Mouse (Mus musculus) retina, adult 2 months (tissue): Measurements from ENCODE around the gene Gm5751.
"Not testable (repeated sequence)": the region's sequence is repeated elsewhere in the genome, so short reads cannot be mapped to it uniquely, and the experiment has no call there.

ENCODE experiments used
- DNase-seq: peaks from one replicate; pipeline ENCODE4 v3.0.0-alpha.2; 2012; ENCODE audit warnings: low read depth, low spot score

The Gm5751 gene

DNA sequence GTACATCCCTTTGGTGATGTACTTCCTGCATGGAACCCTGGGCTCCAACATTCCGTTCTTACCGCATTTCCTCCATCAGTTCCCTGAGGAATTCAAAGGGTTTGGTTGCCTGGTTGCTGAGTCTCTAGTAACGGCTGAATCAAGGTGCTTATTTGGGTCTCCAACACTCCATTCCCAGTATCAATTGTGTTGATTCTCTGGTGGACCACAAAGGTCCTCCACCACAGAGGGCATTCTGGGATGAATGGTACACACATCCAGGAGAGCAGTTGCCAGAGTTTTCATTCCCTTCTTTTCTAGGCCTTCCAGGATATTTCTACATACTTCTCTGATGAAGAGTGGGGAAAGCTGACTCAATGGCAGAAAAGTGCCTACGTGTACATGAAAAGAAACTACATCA, at the start of gene Gm5751:
Gene Gm5751 (plus strand): TSS at position 301 of the 400 bp plus-strand sequence.
- DNase-seq = not testable (repeated sequence)

GRCm38 (mm10) chrX:8832043-8832442, 42.0 kb upstream of the Gm5751 start:
- peak; percentile 9 for DNase-seq

DNA sequence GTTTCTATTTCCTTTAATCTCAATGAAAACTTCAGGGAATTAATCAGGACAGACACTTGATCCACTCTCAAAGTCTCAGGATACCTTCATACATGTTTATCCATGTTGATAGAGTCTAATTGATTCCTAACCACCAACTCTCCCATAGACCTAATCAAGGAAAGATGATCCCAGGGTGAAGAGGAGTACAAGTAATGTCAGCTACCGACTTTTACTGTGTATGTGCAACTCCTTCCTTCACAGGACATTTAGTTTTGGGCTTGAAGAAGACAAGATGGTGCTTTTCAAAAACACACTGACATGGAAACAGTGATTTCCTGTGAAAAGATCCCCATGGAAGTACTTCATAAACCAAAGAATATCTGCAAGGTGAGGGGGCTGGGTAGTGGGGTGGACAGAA, 30.4 kb upstream of the Gm5751 start, which contains the start of gene Gm6592:
Gene Gm6592 (plus strand): TSS at position 301 of the 400 bp plus-strand sequence.
- DNase-seq = no peak

DNA sequence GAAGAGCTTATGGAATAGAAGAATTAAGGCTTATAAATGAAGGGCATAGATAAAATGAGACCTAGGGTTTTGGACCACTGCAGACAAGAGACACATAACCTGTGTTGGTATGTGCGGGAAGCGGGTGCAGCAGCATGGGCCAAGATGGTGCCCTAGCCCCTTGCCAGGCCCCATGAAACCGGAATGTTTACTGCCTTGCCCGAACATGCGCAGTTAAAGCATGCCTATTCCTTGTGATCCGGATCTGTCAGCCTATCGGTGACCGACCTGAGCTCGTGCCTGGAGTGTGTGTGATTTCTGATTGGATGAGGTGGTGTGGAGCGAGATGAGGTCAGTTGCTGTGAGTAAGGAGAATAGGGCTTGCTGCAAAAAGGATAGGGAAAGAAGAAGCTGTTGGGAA, 21.6 kb upstream of the Gm5751 start:
- DNase-seq = no peak

- DNase-seq = peak; percentile 36
Measured at GRCm38 (mm10) chrX:8864331-8864730, 9.7 kb upstream of the Gm5751 start.

- no peak for DNase-seq
Measured at GRCm38 (mm10) chrX:8884336-8884735, 10.3 kb downstream of the Gm5751 start.

GRCm38 (mm10) chrX:8891975-8892342, 17.9 kb downstream of the Gm5751 start:
- no peak for DNase-seq

DNA sequence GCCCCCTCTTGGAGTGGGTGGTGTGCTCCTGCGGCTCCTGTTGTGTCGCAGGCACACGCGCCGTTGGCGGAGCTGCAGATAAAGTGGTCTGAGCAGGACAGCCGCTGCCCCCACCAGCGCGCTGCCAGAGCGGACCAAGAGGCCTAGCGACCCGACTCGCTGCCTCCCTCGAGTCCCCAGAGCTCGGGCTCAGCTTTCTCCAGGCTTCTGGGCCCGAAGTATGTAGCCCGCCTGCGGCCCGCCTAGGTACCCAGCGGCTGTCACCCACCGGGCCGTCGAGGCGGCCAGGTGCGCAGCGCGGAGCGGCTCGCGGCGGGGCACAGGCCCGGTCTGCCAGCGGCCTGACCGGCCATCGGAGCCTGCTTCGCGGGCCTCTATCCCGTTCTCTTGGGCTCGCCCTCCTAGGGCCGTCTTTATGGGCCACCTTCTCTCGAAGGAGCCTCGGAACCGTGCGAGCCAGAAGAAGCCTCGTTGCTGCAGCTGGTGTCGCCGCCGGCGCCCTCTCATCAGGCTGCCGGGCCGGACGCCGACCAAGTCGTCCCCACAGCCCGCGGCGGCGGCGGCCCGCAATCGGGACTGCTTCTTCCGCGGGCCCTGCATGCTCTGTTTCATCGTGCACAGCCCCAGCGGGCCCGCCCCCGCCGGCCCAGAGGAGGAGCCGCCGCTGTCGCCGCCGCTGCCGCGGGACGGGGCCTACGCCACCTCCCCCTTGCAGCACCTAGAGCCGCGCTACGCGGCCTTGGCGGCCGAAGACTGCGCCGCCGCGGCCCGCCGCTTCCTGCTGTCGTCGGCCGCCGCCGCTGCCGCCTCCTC, 18.5 kb downstream of the Gm5751 start, which contains the start of gene B630019K06Rik:
Gene B630019K06Rik (plus strand): TSS at position 40 of the 813 bp plus-strand sequence.
- DNase-seq = no peak

- no peak for DNase-seq
Measured at GRCm38 (mm10) chrX:8893182-8893651, 19.2 kb downstream of the Gm5751 start.

DNA sequence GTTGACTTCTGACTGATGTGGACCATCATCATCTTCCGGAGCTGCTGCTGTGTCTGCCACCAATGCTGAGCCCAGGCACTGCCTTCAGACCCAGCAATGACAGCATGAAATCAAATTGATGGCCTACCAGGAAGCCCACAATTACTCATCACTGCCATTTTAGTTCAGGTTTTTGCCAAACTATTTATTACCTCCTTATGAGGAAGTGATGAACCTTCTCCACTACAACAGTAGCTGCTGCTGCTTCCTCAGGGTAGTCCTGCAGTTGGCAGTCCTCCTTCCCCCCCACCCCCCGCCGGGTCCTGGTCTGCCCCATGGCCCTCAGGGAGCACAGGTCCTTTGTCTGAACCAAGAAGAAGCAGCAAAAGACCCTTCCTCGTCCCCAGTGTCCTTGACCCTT, 26.8 kb downstream of the Gm5751 start:
- no peak for DNase-seq

- DNase-seq = no peak
Measured at GRCm38 (mm10) chrX:8901906-8902472, 27.9 kb downstream of the Gm5751 start.

DNA sequence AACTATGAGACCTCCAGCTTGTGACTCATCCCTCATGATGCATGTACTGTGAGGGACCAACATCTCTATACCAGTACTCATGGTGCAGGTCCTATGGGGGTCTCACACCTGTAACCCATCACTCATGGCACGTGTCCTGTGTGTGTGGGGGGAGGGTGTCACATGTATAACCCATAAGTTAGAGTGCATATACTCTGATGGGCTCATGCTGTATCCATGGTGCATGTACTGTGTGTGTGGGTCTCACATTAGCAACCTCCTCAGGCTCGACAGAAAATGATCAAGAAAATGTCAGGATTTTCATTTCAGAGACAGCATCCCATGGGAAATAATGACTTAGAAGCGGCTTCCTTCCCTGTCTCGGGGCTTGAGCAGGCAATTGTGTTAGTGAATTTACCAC, 47.0 kb downstream of the Gm5751 start:
- no peak for DNase-seq

GRCm38 (mm10) chrX:8921813-8922607, 48.0 kb downstream of the Gm5751 start:
- DNase-seq = no peak

DNA sequence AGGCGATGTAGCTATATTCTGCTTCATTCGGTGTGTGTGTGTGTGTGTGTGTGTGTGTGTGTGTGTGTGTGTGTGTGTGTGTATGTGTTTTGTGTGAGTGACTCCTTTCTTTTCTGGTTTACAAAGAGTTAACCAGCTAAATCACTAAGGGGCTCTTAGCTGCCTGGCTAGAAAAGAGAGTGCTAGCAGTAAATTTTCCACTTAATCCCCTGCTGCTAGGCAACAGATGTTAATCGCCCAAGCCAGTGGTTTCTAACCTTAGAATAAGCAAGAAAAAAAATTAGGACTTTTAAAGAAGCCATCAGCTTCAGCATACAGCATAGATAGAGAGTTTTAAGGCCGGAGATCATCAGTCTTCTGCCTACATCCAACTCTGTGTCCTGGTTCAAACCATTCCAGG, 53.3 kb downstream of the Gm5751 start:
- DNase-seq = no peak
